Mouse (Mus musculus): ENCODE results near the gene Cep104. TPM values are rescaled to one million over a fixed set of nuclear protein-coding genes. Genes with fewer than 3 reads are reported as not detected.

The Cep104 gene
- polyA plus RNA-seq, 1 experiment = 11.4 TPM

DNA sequence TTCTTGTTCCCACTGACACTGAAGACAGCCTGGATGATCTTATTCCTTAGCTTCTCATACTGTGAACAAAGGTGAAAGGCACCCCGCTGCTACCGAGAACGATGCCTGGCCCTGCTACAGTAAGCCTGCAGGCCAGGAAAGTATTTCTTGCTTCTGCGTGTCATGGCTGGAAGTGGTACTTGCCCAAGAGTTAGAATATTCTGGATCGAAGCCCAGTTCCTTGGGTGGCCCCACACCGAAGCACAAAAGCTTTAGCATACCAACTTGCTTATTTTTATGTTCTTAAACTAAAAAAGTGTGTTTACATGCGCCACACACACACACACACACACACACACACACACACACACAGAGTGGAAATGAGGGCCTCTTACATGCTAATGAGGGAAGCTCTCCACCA lies 53.1 kb downstream of the Cep104 start:
- H3K4me3 ChIP-seq (ENCODE audit: insufficient read depth, low read length) = no peak overlapping the region
- no peak overlapping the region for H3K27ac ChIP-seq (ENCODE audit: insufficient read depth, low read length)
- no peak for TF ChIP-seq POLR2A (IDR thresholded peaks at IDR 0.05; ENCODE audit: low read depth, low read length)
- no peak for TF ChIP-seq CTCF (IDR thresholded peaks at IDR 0.05; ENCODE audit: borderline replicate concordance, insufficient read depth, low read length)
- no peaks in the 10 kb centered on the region for H3K4me1 ChIP-seq (ENCODE audit: control insufficient read depth, insufficient read depth, low read length)

GRCm38 (mm10) chr4:154028646-154029045 lies 53.7 kb downstream of the Cep104 start:
- H3K4me1 ChIP-seq (ENCODE audit: control insufficient read depth, insufficient read depth, low read length) = no peaks in the 10 kb centered on the region
- H3K27ac ChIP-seq (ENCODE audit: insufficient read depth, low read length) = no peak overlapping the region
- no peak overlapping the region for H3K4me3 ChIP-seq (ENCODE audit: insufficient read depth, low read length)
- no peak for TF ChIP-seq POLR2A (IDR thresholded peaks at IDR 0.05; ENCODE audit: low read depth, low read length)
- TF ChIP-seq CTCF (IDR thresholded peaks at IDR 0.05; ENCODE audit: borderline replicate concordance, insufficient read depth, low read length) = no peak

- H3K4me1 ChIP-seq (ENCODE audit: control insufficient read depth, insufficient read depth, low read length) = no peaks in the 10 kb centered on the region
- no peak overlapping the region for H3K27ac ChIP-seq (ENCODE audit: insufficient read depth, low read length)
- no peak overlapping the region for H3K4me3 ChIP-seq (ENCODE audit: insufficient read depth, low read length)
- TF ChIP-seq POLR2A (IDR thresholded peaks at IDR 0.05; ENCODE audit: low read depth, low read length) (no peak), CTCF (IDR thresholded peaks at IDR 0.05; ENCODE audit: borderline replicate concordance, insufficient read depth, low read length) (no peak)
Measured at GRCm38 (mm10) chr4:154037123-154037522, 62.1 kb downstream of the Cep104 start.

DNA sequence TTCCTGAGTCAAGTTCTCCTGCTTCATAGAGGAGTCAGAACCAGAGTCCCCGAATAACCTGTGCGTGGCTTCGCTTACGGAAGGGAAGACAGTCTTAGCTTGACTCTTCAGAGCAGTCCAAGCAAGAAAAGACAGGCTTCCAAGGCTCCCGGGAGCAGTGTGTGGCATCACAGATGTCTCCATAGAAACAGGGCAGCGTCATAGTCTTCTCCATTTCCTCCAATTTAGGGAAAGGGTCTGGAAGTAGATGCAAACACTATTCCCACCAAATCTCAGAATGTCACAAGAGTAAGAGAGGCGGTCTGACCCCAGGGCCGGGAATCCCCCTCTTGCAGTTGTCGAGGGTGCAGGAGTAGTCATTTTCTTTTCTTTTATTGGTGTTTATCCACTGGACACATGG lies 67.6 kb downstream of the Cep104 start, which contains the start of gene Ccdc27:
Gene Ccdc27, minus strand, starts transcription at position 101 of the 400 bp plus-strand sequence.
- H3K4me3 ChIP-seq (ENCODE audit: insufficient read depth, low read length) = no peak within 1 kb of the TSS
- no peaks in the 10 kb centered on the region for H3K4me1 ChIP-seq (ENCODE audit: control insufficient read depth, insufficient read depth, low read length)
- TF ChIP-seq CTCF (IDR thresholded peaks at IDR 0.05; ENCODE audit: borderline replicate concordance, insufficient read depth, low read length) = no peak
- no peak for TF ChIP-seq POLR2A (IDR thresholded peaks at IDR 0.05; ENCODE audit: low read depth, low read length)
- no peak within 1 kb of the TSS for H3K27ac ChIP-seq (ENCODE audit: insufficient read depth, low read length)

- Histone ChIP-seq H3K4me3 (ENCODE audit: insufficient read depth, low read length) (no peak overlapping the region), H3K27ac (ENCODE audit: insufficient read depth, low read length) (no peak overlapping the region), H3K4me1 (ENCODE audit: control insufficient read depth, insufficient read depth, low read length) (no peaks in the 10 kb centered on the region)
- no peak for TF ChIP-seq CTCF (IDR thresholded peaks at IDR 0.05; ENCODE audit: borderline replicate concordance, insufficient read depth, low read length)
- TF ChIP-seq POLR2A (IDR thresholded peaks at IDR 0.05; ENCODE audit: low read depth, low read length) = no peak
Measured at GRCm38 (mm10) chr4:154045837-154046236, 70.8 kb downstream of the Cep104 start.

DNA sequence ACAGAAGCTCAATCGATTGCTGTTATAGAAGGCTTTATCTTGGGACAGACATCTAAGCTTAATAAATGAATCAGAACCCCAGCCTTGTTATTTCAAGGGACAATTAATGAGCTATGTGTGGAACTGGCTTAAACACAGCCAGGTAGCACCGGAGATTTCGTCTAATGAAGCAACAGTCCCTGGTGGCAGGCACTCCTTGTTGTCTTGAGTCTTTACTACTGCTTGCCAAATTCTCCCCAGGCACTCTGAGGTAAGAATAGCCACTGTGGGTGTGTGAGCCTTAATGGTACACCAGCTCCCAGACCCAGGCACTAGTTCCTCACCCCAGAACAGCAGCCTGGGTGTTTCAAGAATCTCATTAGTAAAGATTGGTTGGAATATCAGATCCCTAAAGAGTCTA lies 76.4 kb downstream of the Cep104 start:
- TF ChIP-seq POLR2A (IDR thresholded peaks at IDR 0.05; ENCODE audit: low read depth, low read length) (no peak), CTCF (IDR thresholded peaks at IDR 0.05; ENCODE audit: borderline replicate concordance, insufficient read depth, low read length) (no peak)

GRCm38 (mm10) chr4:154053065-154053464 lies 78.1 kb downstream of the Cep104 start:
- peaks cover 11% of the 10 kb centered on the region for H3K4me1 ChIP-seq (ENCODE audit: control insufficient read depth, insufficient read depth, low read length)
- H3K27ac ChIP-seq (ENCODE audit: insufficient read depth, low read length) = no peak overlapping the region
- no peak overlapping the region for H3K4me3 ChIP-seq (ENCODE audit: insufficient read depth, low read length)
- no peak; the same call in 1 of the 2 replicates for TF ChIP-seq CTCF (IDR thresholded peaks at IDR 0.05; ENCODE audit: borderline replicate concordance, insufficient read depth, low read length)
- TF ChIP-seq POLR2A (IDR thresholded peaks at IDR 0.05; ENCODE audit: low read depth, low read length) = no peak

More for the DNA sequence above, 76.4 kb downstream of the Cep104 start:
- Histone ChIP-seq H3K27ac (ENCODE audit: insufficient read depth, low read length) (no peak overlapping the region), H3K4me1 (ENCODE audit: control insufficient read depth, insufficient read depth, low read length) (peaks cover 6% of the 10 kb centered on the region), H3K4me3 (ENCODE audit: insufficient read depth, low read length) (no peak overlapping the region)

GRCm38 (mm10) chr4:154055482-154055881 lies 80.5 kb downstream of the Cep104 start:
- Histone ChIP-seq H3K4me1 (ENCODE audit: control insufficient read depth, insufficient read depth, low read length) (peaks cover 11% of the 10 kb centered on the region), H3K27ac (ENCODE audit: insufficient read depth, low read length) (peak overlapping the region; percentile 32), H3K4me3 (ENCODE audit: insufficient read depth, low read length) (no peak overlapping the region)
- TF ChIP-seq POLR2A (IDR thresholded peaks at IDR 0.05; ENCODE audit: low read depth, low read length) = no peak
- no peak for TF ChIP-seq CTCF (IDR thresholded peaks at IDR 0.05; ENCODE audit: borderline replicate concordance, insufficient read depth, low read length)

GRCm38 (mm10) chr4:154056046-154056445 lies 81.1 kb downstream of the Cep104 start:
- Histone ChIP-seq H3K4me1 (ENCODE audit: control insufficient read depth, insufficient read depth, low read length) (peaks cover 11% of the 10 kb centered on the region), H3K27ac (ENCODE audit: insufficient read depth, low read length) (peak overlapping the region; percentile 41), H3K4me3 (ENCODE audit: insufficient read depth, low read length) (no peak overlapping the region)
- no peak for TF ChIP-seq POLR2A (IDR thresholded peaks at IDR 0.05; ENCODE audit: low read depth, low read length)
- TF ChIP-seq CTCF (IDR thresholded peaks at IDR 0.05; ENCODE audit: borderline replicate concordance, insufficient read depth, low read length) = no peak

DNA sequence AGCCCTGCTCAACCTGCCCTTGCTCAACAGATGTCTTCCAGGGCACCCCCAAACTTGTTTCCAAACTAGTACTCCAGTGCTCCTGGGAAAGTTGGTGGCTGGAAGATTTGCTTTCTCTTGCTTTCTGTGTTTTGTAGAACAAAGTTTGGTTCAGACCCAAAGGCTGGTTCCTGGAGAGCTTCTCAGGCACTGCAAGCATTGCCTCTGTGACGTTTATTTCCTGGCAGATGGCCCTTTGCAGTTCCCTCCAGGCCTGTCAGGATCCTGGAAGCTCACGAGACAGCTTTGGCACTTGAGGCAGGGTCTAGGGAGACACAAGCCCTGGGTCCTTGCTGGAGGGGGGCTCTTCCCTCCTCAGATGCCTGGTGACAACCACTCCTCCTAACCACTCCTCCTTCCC lies 81.7 kb downstream of the Cep104 start:
- Histone ChIP-seq H3K27ac (ENCODE audit: insufficient read depth, low read length) (peak overlapping the region; percentile 41; the same call in 1 of the 2 replicates), H3K4me3 (ENCODE audit: insufficient read depth, low read length) (no peak overlapping the region)

More for the DNA sequence above, 81.7 kb downstream of the Cep104 start:
- peaks cover 11% of the 10 kb centered on the region for H3K4me1 ChIP-seq (ENCODE audit: control insufficient read depth, insufficient read depth, low read length)
- no peak for TF ChIP-seq POLR2A (IDR thresholded peaks at IDR 0.05; ENCODE audit: low read depth, low read length)
- no peak for TF ChIP-seq CTCF (IDR thresholded peaks at IDR 0.05; ENCODE audit: borderline replicate concordance, insufficient read depth, low read length)
